Mouse (Mus musculus): Measurements from ENCODE around the gene Irf6. TPM values are rescaled to one million over a fixed set of nuclear protein-coding genes. Genes with fewer than 3 reads are reported as not detected.

Irf6 gene
- total RNA-seq (2017): 1.1 and 1.7 TPM in 2 replicates

- ATAC-seq (ENCODE audit: extremely low read depth, insufficient number of reproducible peaks, low FRiP score, poor library complexity, severe bottlenecking): peak; percentile 49; the same call in 1 of the 2 replicates
Observed at GRCm38 (mm10) chr1:193152872-193153271, at the start of gene Irf6. TSS of gene Irf6 (plus strand) at chr1:193153111.

DNA sequence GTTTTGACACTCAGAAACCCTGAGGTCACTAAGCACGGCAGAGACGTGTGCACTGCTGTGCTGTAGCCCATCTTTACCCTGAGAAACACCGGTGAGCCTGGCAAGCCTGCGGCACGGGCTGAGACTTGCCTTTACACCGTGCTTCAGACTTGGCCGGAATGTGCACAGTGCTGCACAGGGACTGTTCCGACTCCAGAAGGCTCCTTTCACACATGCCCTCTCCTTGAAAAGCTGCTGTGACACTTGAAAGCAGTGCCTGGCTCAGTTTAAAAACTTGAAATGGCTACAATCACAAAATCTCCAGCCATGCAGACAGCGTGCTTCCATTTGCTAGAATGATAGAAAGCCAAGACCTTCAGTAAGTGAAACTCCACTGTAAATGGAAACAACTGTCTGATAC, 40.8 kb upstream of the Irf6 start:
- ATAC-seq (ENCODE audit: extremely low read depth, insufficient number of reproducible peaks, low FRiP score, poor library complexity, severe bottlenecking): no peak

- no peak for ATAC-seq (ENCODE audit: extremely low read depth, insufficient number of reproducible peaks, low FRiP score, poor library complexity, severe bottlenecking)
Observed at GRCm38 (mm10) chr1:193122793-193123192, 30.1 kb upstream of the Irf6 start.

DNA sequence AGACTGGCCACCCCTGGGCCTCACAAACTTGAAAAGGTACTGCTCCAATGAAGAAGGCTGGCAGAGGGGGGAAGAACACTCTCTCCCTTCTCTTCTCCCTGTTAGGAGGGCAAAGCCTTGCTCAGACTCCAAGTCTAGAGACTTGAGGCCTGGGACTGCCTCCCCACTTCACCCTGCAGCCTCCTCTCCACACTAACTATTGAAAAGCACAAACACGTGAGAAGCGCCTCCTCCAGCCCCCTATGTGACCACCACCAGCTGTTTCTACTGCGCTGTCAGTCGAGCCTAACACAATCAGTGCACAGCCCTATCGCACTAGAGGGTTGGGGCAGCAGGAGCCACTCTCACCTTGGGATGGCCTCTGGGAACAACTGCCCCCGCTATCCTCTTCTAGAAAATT, 29.6 kb upstream of the Irf6 start:
- ATAC-seq (ENCODE audit: extremely low read depth, insufficient number of reproducible peaks, low FRiP score, poor library complexity, severe bottlenecking): no peak

DNA sequence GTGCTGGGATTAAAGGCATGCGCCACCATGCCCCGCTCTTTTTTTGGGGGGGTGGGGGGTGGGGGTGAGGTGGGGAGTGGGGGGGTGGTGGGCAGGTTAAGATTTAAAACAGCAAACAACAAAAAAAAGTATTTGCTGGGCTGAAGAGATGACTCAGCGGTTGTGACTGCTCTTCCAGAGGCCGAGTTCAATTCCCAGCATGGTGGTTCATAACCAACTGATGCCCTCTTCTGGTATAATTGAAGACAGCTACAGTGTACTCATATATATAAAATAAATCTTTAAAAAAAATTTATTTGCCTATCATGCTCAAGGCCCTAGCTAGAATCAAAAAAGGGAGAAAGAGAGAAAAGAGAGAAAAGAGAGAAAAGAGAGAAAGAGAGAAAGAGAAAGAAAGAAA, 27.1 kb upstream of the Irf6 start:
- ATAC-seq (ENCODE audit: extremely low read depth, insufficient number of reproducible peaks, low FRiP score, poor library complexity, severe bottlenecking): no peak

DNA sequence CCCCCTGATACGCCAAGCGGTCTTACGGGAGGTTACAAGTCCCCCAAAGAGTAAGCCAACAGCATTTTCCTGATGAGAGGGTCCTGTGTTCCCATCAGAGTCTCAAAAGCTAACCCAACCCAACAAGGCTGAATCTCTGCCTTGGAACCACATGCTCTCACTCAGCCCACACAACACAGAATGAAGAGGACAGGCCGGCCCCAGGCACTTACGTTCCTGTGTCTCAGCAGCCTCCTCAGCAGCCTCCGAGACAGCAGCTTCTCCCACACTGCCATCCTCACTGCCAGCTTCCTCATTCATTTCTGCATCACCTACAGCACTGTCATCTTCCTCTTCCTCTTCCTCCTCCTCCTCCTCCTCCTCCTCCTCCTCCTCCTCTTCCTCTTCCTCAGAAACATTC, 24.9 kb upstream of the Irf6 start:
- ATAC-seq (ENCODE audit: extremely low read depth, insufficient number of reproducible peaks, low FRiP score, poor library complexity, severe bottlenecking): no peak

GRCm38 (mm10) chr1:193129321-193129720, 23.6 kb upstream of the Irf6 start:
- no peak for ATAC-seq (ENCODE audit: extremely low read depth, insufficient number of reproducible peaks, low FRiP score, poor library complexity, severe bottlenecking)

DNA sequence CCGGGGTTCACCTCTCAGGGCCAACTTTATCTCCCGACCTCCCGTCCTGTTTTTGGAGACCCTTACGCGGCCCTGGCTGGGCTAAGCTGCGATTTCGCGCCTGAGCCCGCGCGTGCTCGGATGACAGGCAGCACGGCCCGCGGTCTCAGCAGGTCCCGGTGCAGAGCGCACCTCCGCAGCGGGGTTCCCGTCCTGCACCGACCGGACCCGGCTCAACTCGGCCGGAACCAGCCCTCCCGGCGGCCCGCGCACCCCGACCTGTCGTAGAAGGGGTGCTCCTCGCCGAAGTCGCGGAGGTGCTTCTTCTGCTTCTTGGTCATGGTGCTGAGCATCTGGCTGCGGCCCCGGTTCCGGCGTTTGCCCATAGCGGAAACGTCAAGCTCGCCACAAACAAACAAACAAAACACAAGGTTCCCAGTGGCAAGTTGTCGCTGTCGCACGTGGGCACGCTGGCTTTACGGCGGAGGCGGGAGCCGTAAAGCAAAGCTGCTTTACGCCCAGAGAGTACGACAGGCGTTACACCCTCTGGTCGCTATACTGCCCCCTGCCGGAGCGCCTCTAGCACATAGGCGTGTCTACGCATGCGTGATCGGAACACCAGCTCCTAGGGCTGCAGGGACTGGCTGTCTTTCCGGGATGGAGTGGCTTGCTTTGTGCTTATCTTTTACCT, 23.0 kb upstream of the Irf6 start, which contains the start of gene Diexf:
Diexf (minus strand) TSS at position 487 of the 670 bp plus-strand sequence.
- ATAC-seq (ENCODE audit: extremely low read depth, insufficient number of reproducible peaks, low FRiP score, poor library complexity, severe bottlenecking): peak; percentile 99

DNA sequence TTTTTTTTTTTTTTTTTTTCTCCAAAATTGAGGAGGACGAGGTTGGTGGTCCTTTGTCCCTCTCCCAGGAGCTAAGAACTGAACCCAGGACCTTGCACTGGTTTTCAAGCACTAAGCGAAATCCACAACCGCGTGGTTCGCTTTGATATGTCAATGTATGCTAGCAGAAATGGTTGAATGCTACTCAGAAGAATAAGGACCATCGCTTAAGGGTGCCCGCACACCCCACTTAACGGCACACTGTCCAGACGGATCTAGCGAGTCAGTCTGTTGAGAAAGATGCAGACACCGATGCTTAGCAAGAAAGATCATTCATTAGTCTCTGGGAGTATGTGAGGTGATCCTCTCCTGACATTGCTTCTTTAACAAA, 22.5 kb upstream of the Irf6 start:
- ATAC-seq (ENCODE audit: extremely low read depth, insufficient number of reproducible peaks, low FRiP score, poor library complexity, severe bottlenecking): no peak

DNA sequence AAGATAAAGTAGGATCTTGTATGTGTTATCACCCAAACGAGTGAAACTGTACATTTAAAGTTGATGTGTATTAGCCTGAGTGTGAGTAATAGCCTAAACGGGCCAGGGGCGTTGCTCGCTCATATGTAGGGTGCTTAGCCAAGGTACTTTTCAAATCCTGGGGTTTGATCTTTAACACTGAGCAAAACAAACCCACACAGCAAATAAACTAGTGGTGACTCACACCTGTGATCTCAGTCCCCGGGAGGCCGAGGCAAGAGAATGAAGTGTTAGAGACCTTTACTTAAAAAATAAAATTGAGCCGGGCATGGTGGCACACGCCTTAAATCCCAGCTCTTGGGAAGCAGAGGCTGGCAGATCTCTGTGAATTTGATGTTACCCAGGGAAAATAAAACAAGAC, 22.1 kb upstream of the Irf6 start:
- ATAC-seq (ENCODE audit: extremely low read depth, insufficient number of reproducible peaks, low FRiP score, poor library complexity, severe bottlenecking): no peak

DNA sequence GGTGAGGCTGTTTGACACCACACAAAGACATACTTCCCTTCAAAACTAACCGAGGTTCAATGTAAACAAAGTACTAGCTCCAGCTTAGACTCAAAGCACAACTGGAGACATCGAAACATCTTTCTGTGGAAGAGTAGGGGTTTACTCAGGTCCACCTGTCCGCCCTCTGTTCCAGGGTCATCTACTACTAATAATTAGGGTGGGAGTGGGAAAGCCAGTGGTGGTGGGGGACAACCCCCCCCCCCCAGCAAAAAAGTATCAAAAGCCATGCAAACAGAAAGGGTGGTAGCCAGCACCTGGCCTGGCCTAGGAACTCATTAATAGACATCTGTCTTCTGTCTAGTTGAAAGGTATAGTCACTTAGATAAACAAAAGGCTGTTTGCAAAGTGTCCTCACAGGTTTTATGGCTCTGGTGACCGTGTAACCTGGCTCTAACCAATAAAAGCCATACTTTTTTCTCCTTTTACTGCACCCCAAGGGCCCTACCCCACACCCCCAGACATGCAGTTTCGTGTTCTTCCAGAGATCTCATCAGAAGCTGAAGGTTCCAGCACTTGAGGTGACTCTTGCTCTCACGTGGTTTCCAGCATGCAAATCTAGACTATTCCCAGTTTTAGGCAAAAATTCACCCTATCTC, 21.5 kb upstream of the Irf6 start:
- no peak for ATAC-seq (ENCODE audit: extremely low read depth, insufficient number of reproducible peaks, low FRiP score, poor library complexity, severe bottlenecking)

DNA sequence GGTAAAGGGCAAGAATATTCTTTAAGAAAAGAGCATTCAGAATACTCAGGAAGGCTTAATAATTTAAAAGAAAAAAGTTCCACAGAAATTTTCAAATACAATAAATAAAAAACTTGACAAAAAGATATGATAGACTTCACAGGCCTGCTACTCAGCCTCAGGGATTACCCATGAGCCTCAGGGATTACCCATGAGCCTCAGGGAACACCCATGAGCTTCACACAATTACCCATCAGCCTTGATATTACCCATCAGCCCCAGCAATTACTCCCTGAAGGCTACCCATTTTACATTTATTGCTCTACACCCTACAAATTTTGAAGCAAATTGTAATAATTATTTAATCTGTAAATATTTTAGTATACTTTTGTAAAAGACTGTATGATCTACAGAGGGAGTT, 20.5 kb upstream of the Irf6 start:
- no peak for ATAC-seq (ENCODE audit: extremely low read depth, insufficient number of reproducible peaks, low FRiP score, poor library complexity, severe bottlenecking)

- ATAC-seq (ENCODE audit: extremely low read depth, insufficient number of reproducible peaks, low FRiP score, poor library complexity, severe bottlenecking): no peak
Observed at GRCm38 (mm10) chr1:193133726-193134125, 19.2 kb upstream of the Irf6 start.

DNA sequence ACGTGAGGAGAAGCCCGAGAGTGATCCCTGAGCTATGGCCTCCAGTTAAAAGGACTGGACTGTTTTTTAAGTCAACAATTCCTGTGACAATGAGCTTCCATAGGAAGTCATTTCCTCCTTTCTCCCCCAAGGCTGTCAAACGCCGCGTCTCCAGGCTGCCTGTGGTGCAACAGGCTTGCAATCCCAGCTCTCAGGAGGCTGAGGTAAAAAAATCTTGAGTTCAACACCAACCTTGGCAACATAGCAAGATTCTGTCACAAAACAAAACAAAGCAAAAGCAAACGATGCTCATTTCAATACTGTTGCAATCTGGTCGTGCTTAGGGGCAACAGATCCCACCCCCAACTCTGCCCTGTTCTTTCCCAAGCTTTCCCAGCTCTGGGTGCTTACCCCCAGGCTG, 14.8 kb upstream of the Irf6 start:
- ATAC-seq (ENCODE audit: extremely low read depth, insufficient number of reproducible peaks, low FRiP score, poor library complexity, severe bottlenecking): no peak

GRCm38 (mm10) chr1:193138669-193139068, 14.2 kb upstream of the Irf6 start:
- no peak for ATAC-seq (ENCODE audit: extremely low read depth, insufficient number of reproducible peaks, low FRiP score, poor library complexity, severe bottlenecking)

DNA sequence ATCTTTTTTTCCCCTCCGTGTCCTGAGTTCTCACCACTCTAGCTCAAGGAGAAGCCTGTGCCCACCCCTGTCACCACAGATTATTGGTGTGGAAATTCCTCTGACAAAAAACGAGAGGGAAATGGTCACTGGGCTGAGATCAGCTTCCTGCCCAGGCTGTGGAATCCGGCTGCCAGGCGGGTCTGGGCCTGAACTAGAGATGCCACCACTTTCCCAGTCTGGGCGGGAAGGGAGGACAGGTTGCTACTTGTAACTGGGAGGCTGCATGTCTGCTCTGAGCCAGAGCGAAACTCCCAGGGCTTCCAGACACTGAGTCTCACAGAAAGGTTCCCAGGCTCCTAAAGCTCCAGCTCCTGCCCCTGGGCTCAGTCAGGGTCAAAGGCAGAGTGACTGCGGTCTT, 11.8 kb upstream of the Irf6 start:
- ATAC-seq (ENCODE audit: extremely low read depth, insufficient number of reproducible peaks, low FRiP score, poor library complexity, severe bottlenecking): 0 out of 2 replicates have a peak, but pooled peaks have one; percentile 21

DNA sequence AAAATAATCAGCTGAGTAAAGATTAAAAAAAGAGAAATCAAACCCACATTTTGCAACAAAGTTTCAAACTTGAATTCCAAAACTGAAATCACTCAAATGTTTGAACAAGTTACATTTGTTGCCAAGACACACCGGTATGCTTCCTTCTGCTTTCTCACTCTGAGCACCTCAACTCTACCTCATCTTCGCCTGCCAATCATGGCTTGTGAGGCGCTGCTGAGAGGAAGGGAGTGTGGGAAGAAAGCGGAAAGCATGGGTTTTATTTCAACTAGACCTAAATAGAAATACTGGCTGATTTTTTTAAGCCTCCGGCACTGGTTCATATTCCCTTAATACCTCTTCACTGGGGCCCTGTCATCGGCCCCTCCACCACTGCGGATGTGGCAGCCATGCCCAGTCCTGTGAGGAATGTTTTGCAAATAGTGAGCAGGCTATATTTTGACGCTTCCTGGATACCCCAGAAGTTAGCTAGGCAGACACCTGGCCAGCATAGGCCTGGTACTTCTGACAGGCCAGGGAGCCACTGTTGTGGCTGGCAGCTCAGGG, 10.3 kb upstream of the Irf6 start:
- ATAC-seq (ENCODE audit: extremely low read depth, insufficient number of reproducible peaks, low FRiP score, poor library complexity, severe bottlenecking): no peak

DNA sequence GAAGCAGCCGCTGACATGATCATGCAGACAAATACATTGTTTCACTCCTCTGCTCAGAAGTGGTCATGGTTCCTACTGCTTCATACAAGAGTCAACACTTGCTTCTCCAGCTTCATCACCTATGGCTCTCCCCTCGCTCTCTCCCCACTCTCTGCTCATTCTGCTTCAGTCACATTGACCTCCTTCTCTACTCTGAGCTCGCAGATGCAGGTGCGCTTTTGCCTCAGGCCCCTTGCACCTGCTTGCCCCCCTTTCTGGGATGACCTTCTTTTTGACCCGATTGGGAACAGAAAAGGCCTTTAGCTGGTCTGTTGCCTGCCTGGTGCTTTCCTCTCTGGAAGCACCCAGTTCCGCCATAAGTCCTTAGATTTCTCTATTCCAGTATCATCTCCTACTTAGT, 8.4 kb upstream of the Irf6 start:
- ATAC-seq (ENCODE audit: extremely low read depth, insufficient number of reproducible peaks, low FRiP score, poor library complexity, severe bottlenecking): no peak

DNA sequence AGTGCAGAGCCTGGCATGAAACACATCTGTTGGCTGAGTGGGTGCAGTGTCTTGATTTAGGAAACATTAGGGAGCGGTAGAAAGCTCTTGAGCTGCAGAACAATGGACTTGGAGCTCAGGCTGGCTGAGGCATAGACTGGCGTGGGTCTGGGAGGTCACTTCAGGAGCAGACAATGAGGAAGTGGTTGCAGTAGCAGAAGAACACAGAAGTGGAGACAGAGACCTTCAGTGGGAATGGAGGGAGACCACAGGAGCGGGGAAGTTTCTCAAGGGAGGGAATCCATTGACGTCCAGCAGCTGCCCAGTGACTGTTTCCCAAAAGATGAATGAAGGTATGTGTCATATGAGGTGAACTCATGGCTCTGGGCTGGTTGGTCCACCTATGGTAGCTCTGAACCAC, 7.8 kb upstream of the Irf6 start:
- no peak for ATAC-seq (ENCODE audit: extremely low read depth, insufficient number of reproducible peaks, low FRiP score, poor library complexity, severe bottlenecking)

DNA sequence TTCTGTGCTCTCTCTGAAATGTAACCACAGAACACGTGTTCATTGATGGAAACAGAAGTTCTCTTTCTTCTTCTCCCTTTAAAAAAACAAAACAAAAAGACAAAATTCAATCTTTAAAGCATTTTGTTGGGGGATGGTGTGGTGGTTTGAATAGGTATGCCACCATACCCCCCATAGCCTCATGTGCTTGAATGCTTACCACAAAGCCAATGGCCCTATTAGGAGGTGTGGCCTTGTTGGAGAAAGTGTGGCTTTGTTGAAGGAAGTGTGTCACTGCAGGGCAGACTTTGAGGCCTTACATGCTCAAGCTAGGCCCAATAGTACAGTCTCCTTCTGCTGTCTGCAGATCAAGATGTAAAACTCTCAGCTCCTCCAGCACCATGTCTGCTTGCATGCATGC, 6.5 kb upstream of the Irf6 start:
- ATAC-seq (ENCODE audit: extremely low read depth, insufficient number of reproducible peaks, low FRiP score, poor library complexity, severe bottlenecking): no peak

DNA sequence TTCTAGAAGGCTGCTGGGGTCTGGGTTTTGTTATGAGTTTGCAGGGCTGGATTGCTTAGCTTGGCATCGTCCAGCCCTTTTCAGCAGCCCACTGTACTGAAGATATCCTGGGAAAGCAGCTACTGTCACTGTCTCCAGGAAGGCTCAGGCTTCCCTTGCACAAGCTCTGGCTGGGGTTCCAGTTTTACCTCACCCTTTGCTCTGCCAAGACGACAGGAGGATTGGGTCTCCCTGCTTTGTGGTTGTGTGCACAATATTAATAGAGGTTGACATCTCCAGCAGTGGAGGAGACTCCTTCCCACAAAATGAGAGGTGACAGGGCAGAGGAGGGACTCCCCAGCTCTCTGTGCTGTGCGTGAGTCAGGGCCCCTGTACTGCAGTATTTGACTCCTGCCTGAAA, 3.7 kb upstream of the Irf6 start:
- ATAC-seq (ENCODE audit: extremely low read depth, insufficient number of reproducible peaks, low FRiP score, poor library complexity, severe bottlenecking): no peak
